Comparison of ENCODE assay signal across 7 mouse cellular contexts in the genomic region with DNA sequence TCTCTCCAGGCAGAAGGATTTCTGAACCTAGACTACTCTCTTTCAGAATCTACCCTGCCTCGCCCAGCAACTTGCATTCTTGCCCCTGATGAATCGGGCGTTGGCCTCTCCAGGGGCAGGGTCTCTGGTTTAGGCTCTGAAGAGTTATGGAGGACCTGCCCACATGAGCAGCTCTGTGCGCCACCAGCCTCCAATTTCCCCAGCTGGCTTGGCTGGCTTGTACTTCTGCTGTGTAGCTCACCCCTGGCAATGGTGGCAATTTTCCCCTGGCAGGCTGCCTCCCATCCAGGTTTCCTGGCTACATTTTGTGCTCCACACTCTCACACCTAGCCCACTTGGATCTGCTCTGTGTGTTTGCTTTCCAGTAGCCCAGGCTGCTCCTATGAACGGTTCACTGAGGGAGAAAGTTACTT.
DNase-seq lines count a peak whose midpoint lies in the region.

No protein-coding gene starts in this region.

- peak; percentile 63 for DNase-seq in 3134 (ENCODE audit: extremely low read depth, insufficient read length, low spot score)
- DNase-seq in 3T3-L1 (ENCODE audit: low read depth, low spot score) = peak; percentile 61
- DNase-seq in cerebellum, postnatal 14 days = peak; percentile 88 to 89
- DNase-seq in heart, postnatal 14 days = peak; percentile 46 to 47
- peak; percentile 70 to 75 for DNase-seq in right cerebral cortex, postnatal 10 days (ENCODE audit: low spot score in 2 of 2)
- DNase-seq in B cell, adult 2 months = no peak
- DNase-seq in embryo, embryonic 9.5 days (ENCODE audit: extremely low spot score) = no peak

- intact Hi-C loops in heart, postnatal 14 days (cut with DNase I) = no loop called here

Comparison
In these comparisons a context has a peak if more than half of its experiments do, and no peak if none do; other contexts are left out.
1. DNase-seq: peak in 3134 (single experiment), 3T3-L1 (single experiment), cerebellum, postnatal 14 days (2 of 2), heart, postnatal 14 days (2 of 2) and right cerebral cortex, postnatal 10 days (2 of 2); none in B cell, adult 2 months (0 of 2) and embryo, embryonic 9.5 days (single experiment).